Mouse (Mus musculus): ENCODE results near the gene Armc9.

- TF ChIP-seq GATA1 (IDR thresholded peaks at IDR 0.05; ENCODE audit: low read length) (no peak), TAL1 (IDR thresholded peaks at IDR 0.05; ENCODE audit: low read length) (no peak)
Measured at GRCm38 (mm10) chr1:86183577-86184263, 29.1 kb downstream of the Armc9 start.
